Comparison of ENCODE assay signal across 9 mouse cellular contexts in genomic region chr10:111958046-111958421, GRCm38 (mm10). TPM values are rescaled to one million over a fixed set of nuclear protein-coding genes. Genes with fewer than 3 reads are reported as not detected.
A peak's percentile ranks its signal among the peaks of the same experiment; 100 is the strongest.
DNase-seq lines count a peak whose midpoint lies in the region; ATAC-seq and TF ChIP-seq lines count a peak whose summit lies in the region.
"Had no signal": no experiment of that assay in that cellular context is flagged by ENCODE, and none has a peak within 500 bp of the region (broad histone marks: within the 10 kb centered on the region; RNA-seq: fewer than 3 reads in every experiment).

No protein-coding gene starts in this region.

- 0 out of 2 replicates have a peak, but pooled peaks have one; percentile 43 for ATAC-seq in forebrain, embryonic 14.5 days
- ATAC-seq in forebrain, embryonic 13.5 days, result no peak
- peak; percentile 14 for ATAC-seq in CD4-positive, CD25-positive, alpha-beta regulatory T cell, adult 4 months
- ATAC-seq in limb, embryonic 13.5 days (ENCODE audit: low FRiP score, low read depth), result 0 out of 2 replicates have a peak, but pooled peaks have one; percentile 1
- no peak for ATAC-seq in heart, embryonic 12.5 days (ENCODE audit: insufficient number of reproducible peaks, low FRiP score)
- no peak for ATAC-seq in erythroid progenitor cell, adult 5-6 weeks (replicated peaks; ENCODE audit: low FRiP score, poor library complexity, severe bottlenecking)

- TF ChIP-seq CTCF in layer of hippocampus, adult 2 months (conservative IDR thresholded peaks at IDR 0.05), result peak; percentile 0; the same call in 1 of the 2 replicates

- H3K4me2 ChIP-seq in forebrain, embryonic 14.5 days (ENCODE audit: low read length), result no peak overlapping the region
- H3K4me2 ChIP-seq in forebrain, embryonic 13.5 days, result no peak overlapping the region
- H3K4me2 ChIP-seq in limb, embryonic 13.5 days (replicated peaks), result no peak overlapping the region
- H3K4me2 ChIP-seq in heart, embryonic 12.5 days, result no peak overlapping the region

- H3K9me3 ChIP-seq in forebrain, embryonic 14.5 days (replicated peaks; ENCODE audit: control insufficient read depth, low read length), result no peaks in the 10 kb centered on the region
- H3K9me3 ChIP-seq in forebrain, embryonic 13.5 days (replicated peaks), result no peaks in the 10 kb centered on the region
- no peaks in the 10 kb centered on the region for H3K9me3 ChIP-seq in limb, embryonic 13.5 days
- no peaks in the 10 kb centered on the region for H3K9me3 ChIP-seq in heart, embryonic 12.5 days (replicated peaks)
- H3K9me3 ChIP-seq: embryonic facial prominence, embryonic 10.5 days had no signal

- H3K4me1 ChIP-seq in forebrain, embryonic 14.5 days (ENCODE audit: control insufficient read depth, insufficient read depth, low read length), result no peaks in the 10 kb centered on the region
- H3K4me1 ChIP-seq in forebrain, embryonic 13.5 days, result no peaks in the 10 kb centered on the region
- no peaks in the 10 kb centered on the region for H3K4me1 ChIP-seq in limb, embryonic 13.5 days
- H3K4me1 ChIP-seq in heart, embryonic 12.5 days (replicated peaks), result peaks cover 16% of the 10 kb centered on the region; the same call in 1 of the 2 replicates

- no peak for DNase-seq in forebrain, embryonic 14.5 days (ENCODE audit: low spot score)
- DNase-seq in layer of hippocampus, adult 2 months (ENCODE audit: low spot score in 2 of 2), result no peak
- DNase-seq in layer of hippocampus, adult 9-10 months (ENCODE audit: low spot score), result no peak

- no peak overlapping the region for H3K27ac ChIP-seq in forebrain, embryonic 14.5 days (ENCODE audit: low read depth, low read length)
- H3K27ac ChIP-seq in forebrain, embryonic 13.5 days, result no peak overlapping the region
- no peak overlapping the region for H3K27ac ChIP-seq in layer of hippocampus, adult 2 months
- H3K27ac ChIP-seq in limb, embryonic 13.5 days, result no peak overlapping the region
- H3K27ac ChIP-seq in heart, embryonic 12.5 days (ENCODE audit: poor library complexity, severe bottlenecking), result no peak overlapping the region
- H3K27ac ChIP-seq: embryonic facial prominence, embryonic 10.5 days had no signal

- no peaks in the 10 kb centered on the region for H3K36me3 ChIP-seq in forebrain, embryonic 14.5 days (ENCODE audit: control insufficient read depth, insufficient read depth, low read length)
- H3K36me3 ChIP-seq in forebrain, embryonic 13.5 days (ENCODE audit: poor library complexity, severe bottlenecking), result no peaks in the 10 kb centered on the region
- no peaks in the 10 kb centered on the region for H3K36me3 ChIP-seq in limb, embryonic 13.5 days
- H3K36me3 ChIP-seq in heart, embryonic 12.5 days, result no peaks in the 10 kb centered on the region
- H3K36me3 ChIP-seq: embryonic facial prominence, embryonic 10.5 days had no signal

- H3K9ac ChIP-seq in forebrain, embryonic 14.5 days (ENCODE audit: low read length), result no peak overlapping the region
- no peak overlapping the region for H3K9ac ChIP-seq in forebrain, embryonic 13.5 days
- H3K9ac ChIP-seq in limb, embryonic 13.5 days, result no peak overlapping the region
- no peak overlapping the region for H3K9ac ChIP-seq in heart, embryonic 12.5 days

- H3K4me3 ChIP-seq in forebrain, embryonic 14.5 days (ENCODE audit: low read depth, low read length), result no peak overlapping the region
- H3K4me3 ChIP-seq in forebrain, embryonic 13.5 days, result no peak overlapping the region
- H3K4me3 ChIP-seq in layer of hippocampus, adult 2 months, result no peak overlapping the region
- H3K4me3 ChIP-seq in limb, embryonic 13.5 days, result no peak overlapping the region
- no peak overlapping the region for H3K4me3 ChIP-seq in heart, embryonic 12.5 days
- H3K4me3 ChIP-seq: embryonic facial prominence, embryonic 10.5 days had no signal

- no peaks in the 10 kb centered on the region for H3K27me3 ChIP-seq in forebrain, embryonic 14.5 days (replicated peaks; ENCODE audit: control insufficient read depth, insufficient read depth, low read length)
- no peaks in the 10 kb centered on the region for H3K27me3 ChIP-seq in forebrain, embryonic 13.5 days
- no peaks in the 10 kb centered on the region for H3K27me3 ChIP-seq in limb, embryonic 13.5 days
- H3K27me3 ChIP-seq in heart, embryonic 12.5 days (replicated peaks), result no peaks in the 10 kb centered on the region

- WGBS in forebrain, embryonic 14.5 days, result 41% methylated on average over 4 of the region's 4 CpGs
- WGBS in forebrain, embryonic 13.5 days, result 39% methylated on average over 4 of the region's 4 CpGs
- 41% methylated on average over 4 of the region's 4 CpGs for WGBS in limb, embryonic 13.5 days
- WGBS in heart, embryonic 12.5 days, result 34% methylated on average over 4 of the region's 4 CpGs

RNA-seq across cellular contexts. Expression of gene Krr1, which starts 14.4 kb away (rescaled TPM):
- 57.3 and 62.1 TPM in 2 replicates for polyA plus RNA-seq in forebrain, embryonic 14.5 days (2014; fragmentation: Nextera tagmentation; extraction: Ambion mirVana)
- 51.4 and 54.7 TPM in 2 replicates for polyA plus RNA-seq in forebrain, embryonic 13.5 days (2015; fragmentation: Nextera tagmentation; extraction: Ambion mirVana)
- 10 to 100 TPM; 38.2 to 41.7 TPM for total RNA-seq in layer of hippocampus, adult 2 months (2021)
- polyA plus RNA-seq in CD4-positive, CD25-positive, alpha-beta regulatory T cell, adult 4 months (2017; shearing (Covaris generic)), result 10 to 100 TPM; 43.4 to 46.6 TPM
- polyA plus RNA-seq in limb, embryonic 13.5 days (2015; fragmentation: Nextera tagmentation; extraction: Ambion mirVana), result 45.0 and 48.7 TPM in 2 replicates
- polyA plus RNA-seq in heart, embryonic 12.5 days (2016; fragmentation: Nextera tagmentation; extraction: Ambion mirVana), result 29.8 and 32.8 TPM in 2 replicates
- 16.8 and 21.6 TPM in 2 replicates for total RNA-seq in erythroid progenitor cell, adult 5-6 weeks (2015; ENCODE audit: low replicate concordance)
- total RNA-seq in erythroid progenitor cell, adult 5-6 weeks (2017; ENCODE audit: low replicate concordance), result 6.3 and 12.6 TPM in 2 replicates

RNA-seq across cellular contexts. Expression of gene Glipr1, which starts 44.4 kb away (rescaled TPM):
- 0.25 and 0.88 TPM in 2 replicates for polyA plus RNA-seq in forebrain, embryonic 14.5 days (2014; fragmentation: Nextera tagmentation; extraction: Ambion mirVana)
- 0.25 TPM in 1 of 2 replicates, not detected in the other for polyA plus RNA-seq in forebrain, embryonic 13.5 days (2015; fragmentation: Nextera tagmentation; extraction: Ambion mirVana)
- total RNA-seq in layer of hippocampus, adult 2 months (2021), result 1 to 10 TPM; 1.9 to 2.8 TPM
- 100 to 1,000 TPM; 116 to 144 TPM for polyA plus RNA-seq in CD4-positive, CD25-positive, alpha-beta regulatory T cell, adult 4 months (2017; shearing (Covaris generic))
- polyA plus RNA-seq in limb, embryonic 13.5 days (2015; fragmentation: Nextera tagmentation; extraction: Ambion mirVana), result 1.3 and 2.7 TPM in 2 replicates
- polyA plus RNA-seq in heart, embryonic 12.5 days (2016; fragmentation: Nextera tagmentation; extraction: Ambion mirVana), result 1.6 and 2.6 TPM in 2 replicates
- 62.5 and 76.0 TPM in 2 replicates for total RNA-seq in erythroid progenitor cell, adult 5-6 weeks (2015; ENCODE audit: low replicate concordance)
- total RNA-seq in erythroid progenitor cell, adult 5-6 weeks (2017; ENCODE audit: low replicate concordance), result 16.2 and 16.6 TPM in 2 replicates

Comparison
In these comparisons a context has a peak if more than half of its experiments do, and no peak if none do; other contexts are left out.
1. ATAC-seq: peak in forebrain, embryonic 14.5 days (single experiment), CD4-positive, CD25-positive, alpha-beta regulatory T cell, adult 4 months (single experiment) and limb, embryonic 13.5 days (single experiment); none in forebrain, embryonic 13.5 days (single experiment), heart, embryonic 12.5 days (single experiment) and erythroid progenitor cell, adult 5-6 weeks (single experiment).
2. RNA of gene Glipr1, which starts 44.4 kb away (polyA plus RNA-seq): 116 to 144 TPM in CD4-positive, CD25-positive, alpha-beta regulatory T cell, adult 4 months; 1.3 to 2.7 TPM in limb, embryonic 13.5 days, 1.6 to 2.6 TPM in heart, embryonic 12.5 days, 0.25 to 0.88 TPM in forebrain, embryonic 14.5 days and 0.25 TPM in forebrain, embryonic 13.5 days; every median in the first group is over 10 times any median in the second.